Mouse (Mus musculus): ENCODE measurements around the gene Arhgef7.

The Arhgef7 gene

DNA sequence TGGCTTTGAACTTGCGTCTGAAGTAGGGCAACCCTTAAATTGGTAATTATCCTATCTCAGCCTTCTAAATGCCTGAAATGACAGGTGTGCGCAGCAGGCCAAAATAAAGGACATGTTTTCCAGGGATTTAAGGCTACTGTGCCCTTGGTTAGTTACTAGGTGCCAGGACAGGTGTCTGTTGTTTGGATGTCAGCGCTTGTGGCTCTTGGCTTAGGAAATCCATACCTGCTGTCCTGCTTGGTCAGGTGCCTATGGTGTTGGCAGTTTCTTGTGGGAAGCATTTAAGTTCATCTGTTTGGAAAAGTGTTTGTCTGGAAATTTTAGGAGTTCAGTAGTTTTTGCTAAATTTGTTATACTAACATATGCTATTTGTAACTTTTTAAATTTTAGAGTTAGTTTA is 71.6 kb downstream of the Arhgef7 start:
- DNase-seq = no peak

DNA sequence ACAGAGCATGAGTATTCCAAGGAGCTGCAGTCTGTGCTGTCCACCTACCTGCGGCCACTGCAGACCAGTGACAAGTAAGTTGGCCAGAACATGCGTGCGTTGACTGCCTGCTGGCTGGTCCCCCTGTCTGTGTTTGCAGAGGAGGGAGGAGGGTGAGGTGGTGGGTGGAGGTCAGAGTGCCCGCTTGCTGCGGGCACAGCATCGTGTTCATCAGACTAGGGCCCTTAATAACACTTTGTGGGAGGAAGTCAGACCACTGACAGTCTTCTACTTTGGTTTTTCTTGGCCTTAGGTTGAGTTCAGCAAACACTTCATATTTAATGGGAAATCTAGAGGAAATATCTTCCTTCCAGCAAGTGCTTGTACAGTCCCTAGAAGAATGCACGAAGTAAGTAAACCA is 73.0 kb downstream of the Arhgef7 start:
- no peak for DNase-seq

DNA sequence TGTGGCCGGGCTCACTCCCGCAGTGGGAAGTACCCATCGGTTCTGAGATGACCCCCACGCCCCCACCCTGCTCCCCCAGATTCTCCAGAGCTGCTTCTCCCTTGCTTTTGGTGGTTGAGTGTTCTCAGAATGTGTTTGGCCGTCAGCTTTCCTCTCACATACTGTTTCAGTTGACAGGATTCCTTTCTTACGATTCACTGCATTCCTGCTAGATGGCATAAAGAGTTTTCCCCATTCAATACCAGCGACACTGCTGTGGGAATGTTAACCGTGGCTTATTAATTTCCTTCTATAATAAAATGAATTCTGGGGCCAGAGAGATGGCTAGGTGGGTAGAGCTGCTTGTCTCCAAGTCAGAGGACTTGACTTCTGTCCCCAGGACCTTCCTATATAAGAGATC is 74.0 kb downstream of the Arhgef7 start:
- DNase-seq = no peak

DNA sequence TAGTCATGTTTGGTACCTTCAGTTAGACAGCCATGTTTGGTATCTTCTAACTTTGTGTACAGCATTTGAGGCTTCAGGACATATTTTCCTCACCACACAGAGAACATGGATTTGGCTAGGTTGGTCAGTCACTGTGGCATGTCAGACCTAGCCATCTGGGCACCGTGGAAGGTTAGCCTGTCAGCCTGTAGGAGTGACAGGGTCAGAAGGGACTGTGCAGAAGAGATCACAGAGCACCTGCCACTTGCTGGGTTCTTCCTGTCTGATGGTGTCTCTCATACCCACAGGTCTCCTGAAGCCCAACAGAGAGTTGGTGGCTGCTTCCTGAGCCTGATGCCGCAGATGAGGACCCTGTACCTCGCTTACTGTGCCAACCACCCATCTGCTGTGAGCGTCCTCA is 77.4 kb downstream of the Arhgef7 start:
- no peak for DNase-seq

DNA sequence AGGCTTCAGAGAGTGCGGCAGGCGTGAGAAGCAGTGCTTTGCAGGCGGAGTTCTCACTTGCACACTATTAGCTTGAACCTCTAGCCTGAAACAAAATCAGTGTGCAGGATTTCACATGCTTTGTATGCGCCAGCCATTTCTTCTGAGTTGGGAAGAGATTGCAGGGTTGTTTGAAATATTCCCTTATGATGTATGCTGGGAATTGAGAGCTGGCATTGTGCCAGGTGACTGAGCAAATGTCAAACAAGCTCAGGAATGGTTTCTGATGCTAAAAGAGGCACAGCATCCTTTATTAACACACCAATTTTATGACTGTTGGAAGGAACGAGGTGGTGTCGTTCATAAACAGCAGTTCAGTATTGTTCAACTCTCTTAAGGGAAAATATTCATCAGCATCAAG is 78.7 kb downstream of the Arhgef7 start:
- DNase-seq = no peak

DNA sequence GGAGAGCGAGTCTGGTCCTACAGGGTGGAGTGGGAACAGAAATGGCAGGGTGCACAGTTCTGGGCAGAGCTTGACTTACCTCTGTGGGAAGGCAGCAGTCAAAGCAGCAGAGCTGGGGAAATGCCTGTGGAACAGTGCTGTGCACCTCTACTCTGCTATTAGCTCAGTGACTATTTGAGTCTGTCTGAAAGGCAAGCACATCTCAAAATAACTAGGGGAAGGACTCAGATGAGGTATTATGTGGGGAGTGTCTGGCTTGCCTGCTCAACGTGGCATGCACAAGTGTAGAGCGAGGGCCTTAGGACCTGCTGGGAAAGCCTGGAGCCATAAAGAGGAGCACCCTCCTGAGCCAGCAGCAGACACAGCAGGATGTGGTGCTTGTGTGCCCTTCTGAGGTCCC is 79.8 kb downstream of the Arhgef7 start:
- no peak for DNase-seq

DNA sequence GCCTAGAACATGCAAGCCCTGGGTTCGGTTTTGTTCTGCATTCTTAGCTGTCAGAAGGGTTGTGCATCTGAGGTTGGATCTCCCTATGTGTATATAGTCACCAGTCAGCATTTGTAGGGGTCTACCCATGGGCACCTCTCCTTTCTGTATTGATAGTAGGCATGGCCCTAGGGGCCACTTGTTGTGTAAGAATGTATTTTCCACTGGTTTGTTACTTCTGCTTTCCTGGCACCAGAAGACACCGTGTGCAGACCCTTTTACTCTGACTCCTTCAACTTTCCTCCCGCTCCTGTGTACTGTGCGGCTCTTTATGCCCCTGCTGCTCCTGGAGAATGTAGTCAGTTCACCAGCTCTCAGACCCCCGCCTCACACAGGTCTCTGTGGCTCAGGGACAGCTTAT is 80.5 kb downstream of the Arhgef7 start:
- no peak for DNase-seq

DNA sequence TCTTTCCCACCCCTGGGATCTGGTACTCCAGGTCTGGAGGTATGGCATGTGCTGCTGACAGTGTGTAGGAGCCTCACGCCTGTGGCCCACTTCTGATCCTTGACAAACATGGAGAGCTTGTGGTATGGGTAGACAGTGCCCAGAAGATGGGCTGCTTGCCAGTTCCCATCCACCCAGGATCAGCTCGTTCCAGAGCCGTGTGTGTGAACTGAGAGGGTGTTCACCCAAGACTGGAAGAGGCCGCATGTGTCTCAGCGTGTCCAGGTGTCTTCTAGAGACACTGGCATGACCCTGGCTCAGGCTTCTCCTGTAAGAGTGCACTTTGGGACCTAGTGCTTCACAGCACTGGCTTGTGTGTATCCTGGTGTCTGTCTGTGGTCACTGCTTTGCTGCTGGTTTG is 82.9 kb downstream of the Arhgef7 start:
- DNase-seq = no peak

DNA sequence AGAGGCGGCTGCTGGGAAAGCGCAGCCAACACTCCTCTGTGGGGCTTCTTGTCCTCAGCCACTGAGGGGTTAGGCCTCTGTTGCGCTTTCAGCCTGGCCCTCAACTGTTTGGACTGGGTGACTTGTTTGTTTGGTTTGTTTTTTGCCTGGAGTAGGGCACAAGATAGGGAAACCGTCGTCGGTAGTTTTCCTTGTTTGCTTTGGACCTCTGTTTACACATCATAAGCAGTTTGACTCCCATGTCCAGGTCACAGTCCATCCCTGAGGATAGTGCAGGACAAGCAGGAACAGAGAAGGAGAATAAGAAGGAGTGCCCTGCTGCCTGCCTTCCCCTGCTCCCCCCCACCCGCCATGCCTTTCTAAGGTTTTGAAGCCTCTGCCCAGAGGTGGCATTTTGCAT is 86.3 kb downstream of the Arhgef7 start:
- DNase-seq = no peak

DNA sequence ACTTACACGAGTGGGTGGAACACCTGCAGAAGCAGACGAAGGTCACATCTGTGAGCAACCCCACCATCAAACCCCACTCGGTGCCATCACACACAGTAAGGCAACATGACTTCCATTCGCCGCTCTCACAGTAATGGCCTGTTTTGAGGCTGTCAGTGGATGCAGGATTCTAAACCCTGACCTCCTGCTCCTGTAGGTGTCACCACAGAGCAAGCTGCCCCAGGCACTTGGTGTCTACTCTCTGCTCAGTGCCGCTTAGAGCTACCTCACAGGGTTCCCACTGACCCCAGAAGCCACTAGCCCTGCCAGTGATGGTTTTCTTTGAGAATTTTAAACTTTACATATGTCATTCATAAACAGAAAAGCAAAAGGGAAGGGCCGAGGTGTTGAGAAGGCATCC is 87.7 kb downstream of the Arhgef7 start:
- DNase-seq = no peak

DNA sequence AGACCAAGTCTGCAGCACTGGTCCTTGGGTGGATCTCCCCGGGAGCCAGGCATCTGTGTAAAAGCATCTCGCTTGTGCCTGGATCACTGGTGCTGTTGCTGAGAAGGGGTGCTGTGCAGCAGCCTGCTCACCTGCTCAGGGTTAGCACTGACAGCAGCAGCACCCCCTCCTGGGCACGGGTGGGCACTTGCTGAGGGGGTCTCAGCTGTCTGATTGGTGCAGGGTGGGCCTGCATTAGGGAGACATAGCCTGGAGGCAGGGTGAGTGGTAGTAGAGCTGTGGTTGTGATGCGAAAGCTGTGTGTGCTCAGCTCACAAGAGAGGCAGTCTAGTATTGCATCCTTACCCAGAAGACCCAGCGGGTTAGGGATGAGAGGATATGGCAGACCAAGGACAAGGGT is 92.6 kb downstream of the Arhgef7 start:
- DNase-seq = no peak

DNA sequence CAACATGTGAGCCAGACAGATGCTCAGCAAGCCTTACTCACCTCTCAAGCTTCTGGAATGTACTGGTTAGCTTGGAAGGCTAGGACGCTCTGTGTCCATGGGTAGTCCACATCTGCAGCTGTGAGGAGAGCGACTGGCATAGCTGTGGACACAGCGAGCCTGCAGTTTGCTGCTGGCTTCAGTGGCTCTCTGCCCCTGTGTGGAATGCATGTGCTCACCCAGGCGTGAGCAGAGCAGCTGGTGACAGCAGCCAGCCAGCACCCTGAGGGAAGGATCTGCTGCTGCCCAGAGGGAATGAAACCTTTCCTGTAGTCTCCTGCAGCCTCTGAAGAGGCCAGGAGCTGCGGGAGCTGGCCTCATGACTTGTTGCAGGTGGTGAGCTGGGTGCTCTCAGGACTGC is 93.0 kb downstream of the Arhgef7 start:
- DNase-seq = no peak

DNA sequence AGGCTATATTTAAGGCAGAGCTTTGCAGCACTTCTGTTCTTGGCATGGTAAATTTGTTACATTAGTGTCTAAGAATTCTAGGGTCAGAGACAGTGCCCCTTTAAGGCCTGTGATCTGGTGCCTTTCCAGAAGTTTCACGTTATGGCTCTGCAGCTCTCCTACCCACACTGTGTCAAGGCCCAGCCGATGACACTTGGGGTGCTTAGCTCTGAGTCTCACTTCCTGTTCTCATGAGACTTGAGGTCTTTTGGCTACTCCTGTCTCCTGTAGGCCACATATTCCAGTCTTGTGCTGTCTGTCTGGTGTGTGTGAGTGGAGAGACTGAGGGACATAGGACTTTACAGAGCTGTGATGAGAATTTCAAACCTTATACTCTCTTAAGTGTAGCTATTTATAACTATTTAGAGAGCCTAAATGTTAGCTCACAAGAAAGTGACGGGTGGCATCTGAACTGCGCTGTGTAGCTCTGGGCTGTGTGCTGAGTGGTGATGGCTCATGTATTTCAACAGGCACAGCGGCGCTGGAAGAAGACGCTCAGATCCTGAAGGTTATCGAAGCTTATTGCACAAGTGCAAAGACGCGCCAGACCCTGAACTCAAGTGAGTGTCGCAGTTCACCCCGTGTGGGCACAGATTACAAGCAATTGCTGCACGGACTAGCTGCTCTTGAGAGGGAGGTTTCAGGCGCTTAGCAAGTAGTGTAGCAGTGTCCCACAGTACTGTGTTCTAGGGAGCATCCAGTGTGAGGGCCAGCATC is 94.1 kb downstream of the Arhgef7 start:
- DNase-seq = no peak

DNA sequence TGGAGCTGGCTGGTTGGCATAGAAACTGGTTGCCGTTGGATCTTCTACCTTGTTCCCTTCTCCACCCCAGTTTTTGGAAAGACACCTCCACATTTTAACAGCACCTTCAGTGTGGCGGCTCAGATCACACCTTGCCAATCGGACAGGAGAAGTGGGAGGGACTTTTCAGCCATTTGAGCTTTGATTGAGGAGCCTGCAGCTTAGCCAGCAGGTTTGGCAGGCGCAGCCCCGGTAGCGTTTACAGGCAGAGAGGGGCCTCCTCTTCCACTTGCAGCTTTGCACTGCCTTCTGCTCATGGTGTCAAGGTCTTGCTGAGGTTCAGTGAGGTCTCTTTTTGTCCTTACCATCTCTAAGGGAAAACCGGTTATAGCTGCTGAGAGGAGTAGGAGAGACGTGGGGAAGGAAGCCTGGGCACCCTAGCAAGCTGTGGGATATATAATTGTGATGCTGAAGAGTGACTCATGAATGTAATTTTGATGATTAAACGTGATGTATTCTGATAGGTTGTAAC is 95.1 kb downstream of the Arhgef7 start:
- DNase-seq = no peak

DNA sequence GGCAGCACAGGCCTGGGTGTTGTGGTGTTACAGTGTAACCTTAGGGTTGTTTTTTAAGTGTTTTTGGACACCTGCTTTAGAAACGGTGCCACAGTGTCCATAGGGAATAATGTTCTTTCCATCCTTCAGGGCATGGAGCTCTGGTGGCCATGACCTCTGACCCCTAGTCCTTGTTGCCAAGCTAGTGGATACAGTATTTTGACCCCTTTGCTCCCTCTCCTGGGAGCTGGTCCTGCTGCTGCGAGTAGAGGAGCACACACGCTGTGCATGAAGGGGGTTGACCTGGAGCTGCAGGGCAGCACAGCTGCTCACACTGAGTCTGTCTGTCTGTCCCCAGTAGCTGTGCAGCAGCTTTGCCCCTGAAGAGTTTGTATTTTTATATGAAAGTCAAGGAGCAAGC is 98.2 kb downstream of the Arhgef7 start:
- DNase-seq = no peak

DNA sequence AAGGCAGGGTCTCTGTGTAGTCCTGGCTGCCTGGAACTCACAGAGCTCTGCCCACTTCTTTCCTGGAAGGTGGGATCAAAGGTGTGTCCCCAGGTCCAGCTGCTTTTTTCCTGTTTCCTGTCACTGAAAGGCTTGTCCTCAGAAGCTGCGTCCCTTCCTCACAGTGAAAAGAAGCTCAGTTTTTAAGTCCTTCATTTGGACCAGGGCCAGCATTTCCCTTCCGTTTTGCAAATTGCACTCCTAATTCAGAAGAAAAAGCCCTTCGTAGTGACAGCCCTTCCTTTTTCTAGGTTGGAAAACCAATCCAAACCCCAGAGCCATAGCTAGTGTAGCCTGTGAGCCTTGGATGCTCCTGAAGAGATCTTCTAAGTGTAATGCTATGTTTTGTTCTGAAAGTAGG is 99.8 kb downstream of the Arhgef7 start:
- no peak for DNase-seq

DNA sequence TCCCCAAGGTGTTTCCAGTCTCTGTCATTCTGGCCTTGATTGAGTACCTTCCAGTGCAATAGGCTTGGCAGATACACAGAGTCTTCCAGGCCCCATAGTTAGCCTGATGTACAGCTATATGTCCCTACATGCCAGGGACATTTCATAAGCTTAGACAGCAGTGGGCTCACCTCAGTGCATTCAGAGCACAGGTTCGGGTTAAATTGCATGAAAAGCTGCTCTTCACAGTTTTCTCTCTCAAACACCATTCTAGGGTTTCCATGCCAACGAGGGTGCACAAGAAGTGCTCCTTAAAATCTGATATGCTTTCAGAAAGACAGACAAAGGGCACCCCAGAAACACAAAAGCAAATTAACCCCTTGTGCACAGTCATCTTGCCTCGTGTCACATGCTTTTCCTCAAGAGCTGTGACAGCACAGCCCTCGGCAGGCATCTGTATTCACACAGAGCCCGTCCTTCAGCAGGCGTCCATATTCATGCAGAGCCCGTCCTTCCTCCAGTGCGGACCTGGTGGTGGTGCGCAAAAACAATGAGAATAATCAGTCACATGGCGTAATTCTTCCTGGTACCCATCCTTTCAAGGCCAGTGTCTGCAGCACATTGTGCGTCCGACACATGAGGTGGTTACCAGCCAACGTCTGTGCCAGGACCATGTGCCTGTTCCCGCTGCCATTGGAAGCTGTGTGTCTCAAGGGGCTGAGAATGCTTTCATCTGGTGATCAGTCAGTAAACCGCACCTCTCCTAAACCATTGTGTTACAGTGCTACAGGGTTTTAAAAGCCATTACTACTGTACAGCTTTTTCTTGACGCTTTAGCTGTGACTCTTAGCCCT is 102.9 kb downstream of the Arhgef7 start:
- DNase-seq = no peak

DNA sequence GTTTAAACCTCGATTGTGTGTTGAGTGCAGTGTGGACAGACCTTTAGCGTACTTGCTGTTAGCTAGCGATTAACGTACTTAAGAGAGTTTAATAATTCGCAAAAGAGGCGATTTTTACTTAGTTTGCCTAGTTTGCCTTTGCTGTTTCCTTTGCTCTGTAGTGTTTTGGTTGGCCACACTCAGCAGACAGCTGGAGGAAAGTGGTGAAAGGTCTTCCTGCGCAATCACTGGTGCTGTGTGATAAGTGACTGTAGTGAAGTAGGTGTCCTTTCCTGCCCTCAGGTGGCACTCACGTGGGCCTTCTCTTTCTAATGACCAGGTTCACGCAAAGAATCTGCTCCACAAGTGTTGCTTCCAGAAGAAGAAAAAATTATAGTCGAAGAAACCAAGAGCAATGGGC is 103.7 kb downstream of the Arhgef7 start:
- DNase-seq = no peak

DNA sequence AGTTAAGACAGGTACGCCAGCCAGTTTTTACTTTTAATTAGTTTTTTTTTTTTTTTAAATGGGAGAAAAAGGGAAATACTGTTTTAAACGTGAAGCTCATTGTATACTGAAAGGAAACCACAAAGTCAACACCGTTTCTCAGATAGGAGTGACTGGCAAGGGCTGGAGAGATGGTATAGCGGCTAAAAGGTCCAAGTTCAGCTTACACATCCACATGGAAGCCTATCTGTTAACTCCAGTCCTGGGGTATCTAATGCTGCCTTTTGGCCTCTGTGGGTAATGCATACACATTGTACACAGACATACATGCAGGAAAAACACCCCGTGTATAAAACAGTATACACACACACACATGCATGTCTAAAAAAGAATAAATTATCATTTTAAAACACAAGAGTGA is 104.4 kb downstream of the Arhgef7 start:
- DNase-seq = no peak

DNA sequence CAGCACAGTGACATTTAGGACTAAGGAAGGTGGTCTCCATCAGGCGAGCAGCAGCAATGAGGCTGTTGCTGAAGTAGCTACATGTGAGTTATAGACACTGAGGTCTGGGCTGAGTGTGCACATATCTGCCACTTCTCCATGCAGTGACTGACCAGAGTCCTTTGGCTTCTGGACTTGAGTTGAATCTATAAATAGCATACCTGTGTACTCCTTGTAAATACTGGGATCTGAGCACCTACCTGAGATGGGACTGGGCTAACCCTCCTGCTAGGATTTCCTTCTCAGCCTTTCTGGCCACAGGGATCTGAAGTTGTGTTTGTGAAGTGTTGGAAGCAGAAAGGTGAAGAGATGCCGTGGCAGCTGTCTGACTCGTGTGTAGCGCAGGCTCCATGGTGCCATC is 105.6 kb downstream of the Arhgef7 start:
- no peak for DNase-seq

DNA sequence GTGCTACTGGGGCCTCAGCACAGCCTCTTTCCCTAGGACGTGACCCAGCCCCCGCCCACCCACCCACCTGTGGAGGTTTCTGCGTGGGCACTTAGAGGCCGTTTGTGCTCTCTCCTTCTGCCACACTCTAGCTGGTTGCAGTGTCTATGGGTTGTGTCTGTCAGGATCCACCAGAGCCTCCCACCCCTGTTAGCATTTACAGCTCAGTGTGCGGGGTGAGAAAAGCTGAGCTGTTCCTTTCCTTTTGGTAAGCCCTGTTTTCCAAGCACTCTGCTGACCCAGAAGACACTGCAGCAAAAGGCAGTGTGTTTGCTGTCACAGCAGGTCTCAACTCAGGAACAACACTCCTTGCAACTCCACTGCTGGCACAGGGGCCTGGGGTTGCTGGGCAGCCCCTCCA is 106.7 kb downstream of the Arhgef7 start:
- no peak for DNase-seq

DNA sequence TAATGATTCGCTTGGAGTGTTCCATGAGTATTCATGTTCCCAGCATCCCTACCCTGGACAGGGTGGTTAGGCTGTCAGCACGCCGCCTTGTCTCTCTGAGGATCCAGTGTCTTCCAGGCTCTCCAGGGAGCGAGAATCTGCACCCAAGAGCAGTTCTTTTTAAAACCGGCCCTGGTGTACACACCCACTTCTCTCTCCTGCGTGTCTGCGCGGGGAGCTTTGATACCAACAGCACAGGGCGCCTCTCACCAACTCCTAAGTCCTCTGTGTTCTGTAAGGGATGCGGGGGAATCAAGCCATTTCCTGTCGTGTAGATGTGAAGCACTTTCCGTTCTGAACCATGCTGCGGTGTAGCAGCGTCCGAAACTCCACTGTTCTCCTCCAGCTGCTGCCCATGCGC is 107.2 kb downstream of the Arhgef7 start:
- no peak for DNase-seq

DNA sequence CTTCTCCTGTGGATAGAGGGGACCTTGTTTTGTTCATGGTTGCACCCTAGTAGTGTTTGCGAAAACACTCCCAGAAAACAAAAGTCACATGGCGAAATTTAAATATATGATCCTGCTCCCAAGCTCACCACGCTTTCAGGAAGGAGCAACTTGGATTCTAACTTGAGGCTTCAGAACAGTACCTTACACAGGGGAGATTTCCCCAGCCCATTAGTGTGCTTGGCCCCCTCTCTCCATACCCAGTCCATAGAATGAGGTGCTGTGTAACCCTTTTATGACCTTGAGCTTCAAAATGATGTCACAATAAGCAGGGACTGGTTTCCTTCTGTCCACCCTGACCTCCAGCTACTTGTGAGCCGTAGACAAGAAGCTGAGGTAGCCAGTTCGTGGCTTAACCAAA is 112.7 kb downstream of the Arhgef7 start, which contains the start of gene Tex29:
Gene Tex29 (plus strand): TSS at position 301 of the 400 bp plus-strand sequence.
- no peak for DNase-seq

DNA sequence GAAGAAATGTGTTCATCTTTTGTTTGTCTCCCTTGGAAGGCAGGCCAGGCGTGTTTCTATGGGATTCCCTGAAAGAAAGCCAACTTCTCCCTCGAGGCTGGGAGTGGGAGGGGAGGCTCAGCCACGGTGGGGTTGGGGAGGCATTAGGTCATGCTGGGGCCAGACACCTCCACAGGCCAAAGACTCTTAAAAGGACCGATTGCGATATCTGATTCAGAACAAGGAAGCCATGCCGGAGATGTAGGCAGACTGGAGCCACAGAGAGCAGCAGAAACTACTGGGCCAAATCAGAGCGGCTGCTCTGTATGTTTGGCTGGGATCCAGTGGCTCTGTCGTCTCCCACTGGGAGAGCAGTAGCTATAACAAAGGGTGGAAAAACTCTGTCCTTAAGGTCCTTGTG is 114.0 kb downstream of the Arhgef7 start:
- no peak for DNase-seq

Measured in kidney, adult 18-20 months (tissue).